Mouse (Mus musculus) activated CD4-positive, CD25-positive, alpha-beta regulatory T cell (primary cell): Measurements from ENCODE around the gene Prdm1. TPM values are rescaled to one million over a fixed set of nuclear protein-coding genes. Genes with fewer than 3 reads are reported as not detected.

Experiments
- polyA plus RNA-seq, 2 experiments: library from polyadenylated mRNA; unstranded; fragments of 100-300 nt; shearing (Covaris generic); gene quantifications; one replicate each; pipeline ENCODE4 v1.2.1; 2017

Prdm1 gene
- 10 to 100 TPM; 15.2 to 58.7 TPM for polyA plus RNA-seq

GRCm38 (mm10) chr10:44528291-44529082 is at the start of gene Prdm1:
TSS of gene Prdm1 (minus strand) at chr10:44528501.

